Mouse (Mus musculus): Measurements from ENCODE around the gene Prmt9.

Gene Prmt9

GRCm38 (mm10) chr8:77524906-77525305, 24.3 kb upstream of the Prmt9 start:
- in situ Hi-C loops (cut with MboI; ENCODE audit: unreplicated experiment in 2 of 2), result loop anchor here (10.0 to 25.0 kb wide), 2 partner anchors 370 to 1463 kb away; no protein-coding TSS in a partner anchor

- in situ Hi-C loops (cut with MboI; ENCODE audit: unreplicated experiment in 2 of 2), result loop anchor here (10.0 to 25.0 kb wide), 2 partner anchors 371 to 1464 kb away; no protein-coding TSS in a partner anchor
These were observed 23.1 kb upstream of the Prmt9 start for GRCm38 (mm10) chr8:77526130-77526529.

- in situ Hi-C loops (cut with MboI; ENCODE audit: unreplicated experiment in 2 of 2), result loop anchor here in 1 of 2 experiments (25.0 kb wide), 1 partner anchor 1472 kb away; no protein-coding TSS in a partner anchor
These were observed 14.7 kb upstream of the Prmt9 start for GRCm38 (mm10) chr8:77534358-77534992.

- in situ Hi-C loops (cut with MboI; ENCODE audit: unreplicated experiment in 2 of 2), result loop anchor here (5.0 to 25.0 kb wide), 2 partner anchors 113 to 1473 kb away; no protein-coding TSS in a partner anchor
These were observed 14.1 kb upstream of the Prmt9 start for GRCm38 (mm10) chr8:77535026-77535595.

- in situ Hi-C loops (cut with MboI; ENCODE audit: unreplicated experiment in 2 of 2), result loop anchor here (5.0 to 25.0 kb wide), 2 partner anchors 115 to 1475 kb away; no protein-coding TSS in a partner anchor
These were observed 12.4 kb upstream of the Prmt9 start for GRCm38 (mm10) chr8:77536821-77537220.

GRCm38 (mm10) chr8:77538256-77538655, 10.9 kb upstream of the Prmt9 start:
- in situ Hi-C loops (cut with MboI; ENCODE audit: unreplicated experiment in 2 of 2), result loop anchor here (5.0 to 25.0 kb wide), 2 partner anchors 116 to 1476 kb away; no protein-coding TSS in a partner anchor

GRCm38 (mm10) chr8:77543152-77543777, 5.9 kb upstream of the Prmt9 start:
- in situ Hi-C loops (cut with MboI; ENCODE audit: unreplicated experiment in 2 of 2), result loop anchor here in 1 of 2 experiments (25.0 kb wide), 1 partner anchor 1481 kb away; no protein-coding TSS in a partner anchor

GRCm38 (mm10) chr8:77544428-77544827, 4.8 kb upstream of the Prmt9 start:
- in situ Hi-C loops (cut with MboI; ENCODE audit: unreplicated experiment in 2 of 2), result loop anchor here in 1 of 2 experiments (25.0 kb wide), 1 partner anchor 1482 kb away; no protein-coding TSS in a partner anchor

- in situ Hi-C loops (cut with MboI; ENCODE audit: unreplicated experiment in 2 of 2), result loop anchor here in 1 of 2 experiments (25.0 kb wide), 1 partner anchor 1483 kb away; no protein-coding TSS in a partner anchor
These were observed 3.6 kb upstream of the Prmt9 start for GRCm38 (mm10) chr8:77545616-77546015.

GRCm38 (mm10) chr8:77549881-77550580, 834 bp downstream of the Prmt9 start:
- in situ Hi-C loops (cut with MboI; ENCODE audit: unreplicated experiment in 2 of 2), result loop anchor here (5.0 to 25.0 kb wide), 2 partner anchors 452 to 1488 kb away; no protein-coding TSS in a partner anchor

- in situ Hi-C loops (cut with MboI; ENCODE audit: unreplicated experiment in 2 of 2), result loop anchor here (5.0 kb wide), 1 partner anchor 450 kb away; no protein-coding TSS in a partner anchor
These were observed 3.3 kb downstream of the Prmt9 start for GRCm38 (mm10) chr8:77552491-77552890.

- in situ Hi-C loops (cut with MboI; ENCODE audit: unreplicated experiment in 2 of 2), result no loop called here
These were observed 12.2 kb downstream of the Prmt9 start for GRCm38 (mm10) chr8:77561441-77561840.

GRCm38 (mm10) chr8:77574229-77574628, 25.0 kb downstream of the Prmt9 start:
- in situ Hi-C loops (cut with MboI; ENCODE audit: unreplicated experiment in 2 of 2), result no loop called here

- in situ Hi-C loops (cut with MboI; ENCODE audit: unreplicated experiment in 2 of 2), result no loop called here
These were observed 28.5 kb downstream of the Prmt9 start for GRCm38 (mm10) chr8:77577674-77578073.

- in situ Hi-C loops (cut with MboI; ENCODE audit: unreplicated experiment in 2 of 2), result no loop called here
These were observed 35.0 kb downstream of the Prmt9 start for GRCm38 (mm10) chr8:77584174-77584573.

GRCm38 (mm10) chr8:77609621-77610020, 60.4 kb downstream of the Prmt9 start:
- in situ Hi-C loops (cut with MboI; ENCODE audit: unreplicated experiment in 2 of 2), result loop anchor here (10.0 to 25.0 kb wide), 5 partner anchors 175 to 1678 kb away; partner anchors contain the start of genes Mmaa (in 1 of the 2), Rbmxl1 (in 1 of the 2) and Slc10a7 (in 1 of the 2)

GRCm38 (mm10) chr8:77610374-77610969, 61.3 kb downstream of the Prmt9 start, which contains the start of gene Tmem184c:
Gene Tmem184c, minus strand, starts transcription at chr8:77610698.
- in situ Hi-C loops (cut with MboI; ENCODE audit: unreplicated experiment in 2 of 2), result loop anchor here (10.0 to 25.0 kb wide), 4 partner anchors 176 to 1677 kb away; partner anchors contain the start of genes Mmaa (in 1 of the 2), Rbmxl1 (in 1 of the 2) and Slc10a7 (in 1 of the 2)

GRCm38 (mm10) chr8:77617916-77618315, 68.7 kb downstream of the Prmt9 start:
- in situ Hi-C loops (cut with MboI; ENCODE audit: unreplicated experiment in 2 of 2), result loop anchor here (10.0 to 25.0 kb wide), 4 partner anchors 183 to 1669 kb away; partner anchors contain the start of genes Mmaa (in 1 of the 2), Rbmxl1 (in 1 of the 2) and Slc10a7 (in 1 of the 2)

GRCm38 (mm10) chr8:77623677-77624209, 74.5 kb downstream of the Prmt9 start:
- in situ Hi-C loops (cut with MboI; ENCODE audit: unreplicated experiment in 2 of 2), result loop anchor here in 1 of 2 experiments (25.0 kb wide), 2 partner anchors 889 to 1664 kb away; partner anchors contain the start of genes Mmaa, Rbmxl1 and Slc10a7

Measured in v-Abl transformed pro-B cells (cell line).